Mouse (Mus musculus): ENCODE measurements around the gene Ubtd1.
A peak's percentile ranks its signal among the peaks of the same experiment; 100 is the strongest.
"Not testable (repeated sequence)": the region's sequence is repeated elsewhere in the genome, so short reads cannot be mapped to it uniquely, and the experiment has no call there.

The Ubtd1 gene

GRCm38 (mm10) chr19:42061443-42061842 lies 79.9 kb downstream of the Ubtd1 start:
- ATAC-seq (ENCODE audit: low TSS enrichment), result no peak

GRCm38 (mm10) chr19:42068441-42069240 lies 87.1 kb downstream of the Ubtd1 start:
- ATAC-seq (ENCODE audit: low TSS enrichment), result no peak

GRCm38 (mm10) chr19:42069241-42069525 lies 87.6 kb downstream of the Ubtd1 start:
- ATAC-seq (ENCODE audit: low TSS enrichment), result peak; percentile 70; the same call in 1 of the 2 replicates

GRCm38 (mm10) chr19:42071221-42071620 lies 89.7 kb downstream of the Ubtd1 start:
- peak; percentile 44; the same call in 1 of the 2 replicates for ATAC-seq (ENCODE audit: low TSS enrichment)

- ATAC-seq (ENCODE audit: low TSS enrichment), result no peak
Measured at GRCm38 (mm10) chr19:42071886-42072608, 90.5 kb downstream of the Ubtd1 start.

GRCm38 (mm10) chr19:42072802-42073201 lies 91.2 kb downstream of the Ubtd1 start:
- no peak for ATAC-seq (ENCODE audit: low TSS enrichment)

GRCm38 (mm10) chr19:42075051-42075450 lies 93.5 kb downstream of the Ubtd1 start:
- ATAC-seq (ENCODE audit: low TSS enrichment), result no peak

GRCm38 (mm10) chr19:42075992-42076391 lies 94.4 kb downstream of the Ubtd1 start:
- ATAC-seq (ENCODE audit: low TSS enrichment), result no peak

- no peak for ATAC-seq (ENCODE audit: low TSS enrichment)
Measured at GRCm38 (mm10) chr19:42078566-42078965, 97.0 kb downstream of the Ubtd1 start.

GRCm38 (mm10) chr19:42079006-42079405 lies 97.4 kb downstream of the Ubtd1 start:
- no peak for ATAC-seq (ENCODE audit: low TSS enrichment)

GRCm38 (mm10) chr19:42079950-42080349 lies 98.4 kb downstream of the Ubtd1 start:
- ATAC-seq (ENCODE audit: low TSS enrichment), result no peak

GRCm38 (mm10) chr19:42080469-42080868 lies 98.9 kb downstream of the Ubtd1 start:
- ATAC-seq (ENCODE audit: low TSS enrichment), result no peak

GRCm38 (mm10) chr19:42081613-42082012 lies 100.0 kb downstream of the Ubtd1 start:
- ATAC-seq (ENCODE audit: low TSS enrichment), result not testable (repeated sequence)
